Mouse (Mus musculus): ENCODE results near the gene Cltb. TPM values are rescaled to one million over a fixed set of nuclear protein-coding genes. Genes with fewer than 3 reads are reported as not detected.
"Not testable (repeated sequence)": the region's sequence is repeated elsewhere in the genome, so short reads cannot be mapped to it uniquely, and the experiment has no call there.

The Cltb gene
- 10 to 100 TPM; 91.8 to 93.1 TPM for total RNA-seq (2021)
- long read RNA-seq, experiment 1, transcript Cltb-202 (5 exons, 2,186 nt), result major isoform, 118 of 147 reads
- long read RNA-seq, experiment 1, partial matches to known transcripts, result 0 of 147 reads
- long read RNA-seq, experiment 1, other reads (novel, unspliced or antisense), result 29 of 147 reads
- long read RNA-seq, experiment 2, transcript Cltb-202 (5 exons, 2,186 nt), result major isoform, 99 of 146 reads
- long read RNA-seq, experiment 2, partial matches to known transcripts, result 36 of 146 reads
- long read RNA-seq, experiment 2, other reads (novel, unspliced or antisense), result 10 of 146 reads

DNA sequence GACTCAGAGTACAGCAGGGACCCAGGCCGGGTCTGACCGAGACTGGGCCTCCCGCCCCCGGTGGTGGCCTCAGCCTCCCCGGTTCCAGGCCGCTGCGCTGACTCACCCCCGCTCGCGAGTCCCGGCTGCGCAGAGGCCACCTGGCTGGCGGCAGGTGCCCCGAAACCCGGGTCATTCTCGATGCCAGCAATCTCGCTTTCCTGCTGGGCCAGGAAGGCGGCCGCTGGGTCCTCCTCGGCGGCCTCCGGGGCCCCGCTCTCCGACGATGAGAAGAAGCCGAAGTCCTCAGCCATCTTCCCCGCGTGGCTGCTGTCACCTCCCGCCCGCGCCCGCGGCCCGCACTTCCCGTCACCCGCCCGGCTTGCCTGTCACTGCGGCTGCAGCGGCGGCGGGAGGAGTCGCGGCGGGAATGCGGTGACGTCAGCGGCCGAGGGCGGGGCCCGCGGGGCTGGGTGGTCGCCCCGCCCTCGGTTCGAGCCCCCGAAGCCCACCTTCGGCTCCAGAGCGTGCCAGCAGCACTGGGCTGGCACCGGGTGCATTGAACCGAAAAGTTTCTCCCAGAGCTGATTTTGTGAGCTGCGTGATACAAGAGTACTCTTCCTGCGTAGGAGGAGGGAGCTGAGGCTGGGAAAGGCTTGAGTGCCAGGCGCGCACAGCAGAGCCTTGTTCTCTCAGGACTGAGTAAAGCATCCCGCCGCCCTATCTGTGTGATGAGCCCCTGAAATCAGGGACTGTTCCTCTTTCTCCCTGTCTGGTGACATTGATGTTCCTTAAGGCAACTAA is at the start of gene Cltb:
TSS of gene Cltb (minus strand) at position 373 of the 783 bp plus-strand sequence.
- intact Hi-C loops (cut with DNase I), result loop anchor here (2.0 kb wide), 2 partner anchors 20 to 46 kb away; partner anchors contain the start of genes 4833439L19Rik, Higd2a and Nop16
- DNase-seq, result peak; percentile 94 to 95

GRCm38 (mm10) chr13:54660877-54661276 is 49.7 kb upstream of the Cltb start:
- intact Hi-C loops (cut with DNase I), result no loop called here
- no peak for DNase-seq

DNA sequence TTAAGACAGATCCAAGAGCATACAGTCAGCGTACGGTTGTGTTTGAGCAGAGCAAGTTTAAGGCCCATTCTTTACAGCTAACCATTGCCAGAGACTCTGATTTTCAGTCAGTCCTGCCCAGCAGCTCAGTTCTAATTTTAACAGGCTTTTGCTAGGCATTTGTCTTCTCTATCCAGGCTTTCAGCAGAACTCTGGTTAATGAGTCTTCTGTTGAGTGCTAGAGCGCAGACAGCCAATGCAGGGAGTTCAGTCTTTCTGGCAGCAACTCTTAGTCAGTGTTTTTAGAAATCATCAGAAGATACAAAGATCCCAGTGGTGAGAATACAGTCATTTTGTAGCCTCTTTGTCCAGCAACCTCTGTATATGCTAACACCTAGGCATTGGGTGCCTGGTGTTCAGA is 39.3 kb upstream of the Cltb start:
- no peak for DNase-seq
- intact Hi-C loops (cut with DNase I), result no loop called here

DNA sequence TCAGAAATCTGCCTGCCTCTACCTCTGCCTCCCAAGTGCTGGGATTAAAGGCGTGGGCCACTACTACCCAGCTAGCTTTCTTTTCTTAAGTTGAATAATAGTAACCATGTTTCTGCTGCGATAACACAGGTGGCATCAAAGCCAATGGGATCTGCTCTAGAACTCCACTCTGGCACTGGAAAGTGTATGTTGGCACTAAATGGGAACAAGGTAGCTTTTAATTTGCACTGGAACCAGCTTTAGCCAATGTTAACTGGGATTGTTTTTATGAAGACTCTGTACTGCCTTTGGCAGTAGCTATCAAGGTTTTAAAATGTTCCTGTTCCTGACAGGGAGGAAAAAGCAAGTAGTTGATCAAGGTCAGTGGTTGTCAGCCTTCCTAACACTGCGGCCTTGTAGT is 23.9 kb upstream of the Cltb start:
- intact Hi-C loops (cut with DNase I), result no loop called here
- DNase-seq, result no peak

GRCm38 (mm10) chr13:54632731-54633277 is 21.7 kb upstream of the Cltb start:
- intact Hi-C loops (cut with DNase I), result no loop called here
- no peak for DNase-seq

DNA sequence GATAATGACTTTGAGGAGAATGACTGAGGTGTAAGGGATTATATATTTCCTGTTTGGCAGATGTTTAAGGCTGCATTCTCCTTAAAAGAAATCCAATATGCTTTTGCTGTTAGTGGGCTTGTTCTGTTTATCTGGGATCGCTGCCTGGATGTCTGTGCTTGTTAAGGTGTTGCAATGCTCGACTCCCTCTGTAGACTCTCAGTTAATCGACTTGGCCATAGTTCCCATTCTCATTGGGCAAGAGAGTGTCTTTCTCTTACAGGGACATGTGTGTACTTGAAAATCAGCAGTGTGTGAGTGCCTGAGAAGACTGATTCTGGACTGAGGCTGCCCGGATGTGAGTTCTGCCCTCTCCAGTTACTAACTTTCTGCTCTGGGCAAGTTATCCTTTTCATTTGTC is 18.0 kb upstream of the Cltb start:
- intact Hi-C loops (cut with DNase I), result loop anchor here (10.0 kb wide), 1 partner anchor 384 kb away; no protein-coding TSS in a partner anchor
- DNase-seq, result no peak

GRCm38 (mm10) chr13:54621960-54622521 is 10.9 kb upstream of the Cltb start:
- DNase-seq, result peak in 1 of 2 experiments; percentile 14
- intact Hi-C loops (cut with DNase I), result loop anchor here (5.0 to 10.0 kb wide), 4 partner anchors 65 to 377 kb away; no protein-coding TSS in a partner anchor

DNA sequence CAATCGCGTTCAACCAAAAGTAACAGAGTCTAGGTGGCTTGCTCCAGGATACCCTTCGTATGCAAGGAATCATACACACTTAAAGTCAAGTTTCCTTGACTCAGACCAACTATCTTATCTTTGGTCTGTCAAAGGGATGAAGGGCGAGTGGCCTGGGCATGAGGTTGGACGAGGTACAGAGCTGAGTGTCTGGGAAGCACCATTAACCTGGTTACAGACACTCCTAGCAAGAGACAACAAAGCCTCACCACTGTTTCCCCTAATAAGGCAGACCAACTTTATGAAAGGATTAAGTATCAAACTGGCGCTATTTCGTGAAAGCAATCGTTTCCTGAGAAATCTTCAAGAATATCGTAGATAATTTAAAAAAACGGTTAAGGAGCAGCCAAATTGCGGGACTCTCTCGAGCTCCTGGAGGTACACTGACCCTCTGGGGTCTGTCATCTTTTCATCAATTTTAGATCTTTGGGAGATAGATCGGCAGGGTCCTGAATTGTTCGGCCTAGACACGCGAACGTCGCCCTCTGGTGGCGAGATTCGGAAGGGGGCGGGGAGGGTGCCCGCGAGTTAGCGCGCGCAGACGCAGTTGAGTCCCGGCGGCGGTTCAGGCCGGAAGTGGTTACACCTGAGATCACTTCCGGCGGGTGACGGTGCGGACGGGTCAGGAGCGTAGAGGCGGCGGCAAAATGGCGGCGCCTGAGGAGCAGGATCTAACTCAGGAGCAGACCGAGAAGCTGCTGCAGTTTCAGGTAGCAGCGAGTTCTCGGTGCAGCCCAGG is 10.2 kb upstream of the Cltb start, which contains the start of gene Faf2:
TSS of gene Faf2 (plus strand) at position 630 of the 778 bp plus-strand sequence.
- intact Hi-C loops (cut with DNase I), result loop anchor here (5.0 to 10.0 kb wide), 4 partner anchors 66 to 377 kb away; no protein-coding TSS in a partner anchor
- DNase-seq, result peak; percentile 99 to 100

GRCm38 (mm10) chr13:54616998-54617397 is 5.9 kb upstream of the Cltb start:
- DNase-seq, result no peak
- intact Hi-C loops (cut with DNase I), result no loop called here

DNA sequence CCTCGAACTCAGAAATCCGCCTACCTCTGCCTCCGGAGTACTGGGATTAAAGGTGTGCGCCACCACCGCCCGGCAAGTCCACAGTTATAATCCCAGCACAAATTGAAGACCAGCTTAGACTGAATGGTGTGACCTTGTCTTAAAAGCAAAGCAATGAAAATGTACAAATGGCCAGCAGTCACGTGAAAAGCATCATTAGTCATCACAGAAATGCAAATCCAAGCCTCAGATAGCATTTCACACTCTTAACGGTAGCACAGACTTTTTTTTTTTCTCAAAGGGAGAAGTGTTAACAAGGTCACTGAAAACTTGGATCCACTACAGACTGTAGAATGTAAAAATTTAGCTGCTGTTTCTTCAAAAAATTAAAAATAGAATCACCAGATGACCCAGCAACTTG is 5.2 kb upstream of the Cltb start:
- intact Hi-C loops (cut with DNase I), result no loop called here
- DNase-seq, result no peak

DNA sequence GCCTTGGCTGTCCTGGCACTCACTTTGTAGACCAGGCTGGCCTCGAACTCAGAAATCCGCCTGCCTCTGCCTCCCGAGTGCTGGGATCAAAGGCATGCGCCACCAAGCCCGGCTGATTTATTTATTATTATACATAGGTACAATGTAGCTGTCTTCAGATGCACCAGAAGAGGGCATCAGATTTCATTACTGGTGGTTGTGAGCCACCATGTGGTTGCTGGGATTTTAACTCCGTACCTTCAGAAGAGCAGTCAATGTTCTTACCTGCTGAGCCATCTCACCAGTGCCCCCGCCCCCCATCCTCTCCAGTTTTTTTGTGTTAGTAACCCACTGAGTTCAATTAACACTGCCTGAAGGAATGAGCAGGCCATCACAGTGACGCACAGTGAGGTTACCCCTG is 2.0 kb upstream of the Cltb start:
- DNase-seq; intact Hi-C loops (cut with DNase I): not testable (repeated sequence)

DNA sequence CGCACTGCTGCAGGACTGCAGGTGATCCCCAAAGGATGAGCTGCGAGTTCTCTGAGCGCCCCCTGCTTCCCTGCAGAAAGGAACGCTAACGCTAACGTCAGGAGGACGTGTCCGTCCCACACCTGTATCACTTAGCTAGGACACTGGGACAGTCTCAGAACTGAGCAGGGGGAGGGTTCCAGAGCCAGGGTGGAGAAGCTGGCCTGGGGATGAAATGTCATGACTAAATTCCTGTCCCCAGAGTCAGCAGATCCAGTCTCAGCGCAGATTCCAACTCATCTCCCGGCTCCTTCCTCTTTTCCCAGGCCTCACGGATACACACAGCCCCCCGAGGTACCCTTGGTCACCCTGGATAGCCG is 552 bp downstream of the Cltb start:
- intact Hi-C loops (cut with DNase I), result loop anchor here (2.0 kb wide), 2 partner anchors 20 to 46 kb away; partner anchors contain the start of genes 4833439L19Rik, Higd2a and Nop16
- DNase-seq, result no peak

GRCm38 (mm10) chr13:54609301-54609700 is 1.8 kb downstream of the Cltb start:
- DNase-seq, result no peak
- intact Hi-C loops (cut with DNase I), result no loop called here

- peak; percentile 21 to 33 for DNase-seq
- intact Hi-C loops (cut with DNase I), result no loop called here
These were observed 2.5 kb downstream of the Cltb start for GRCm38 (mm10) chr13:54608666-54609065.

DNA sequence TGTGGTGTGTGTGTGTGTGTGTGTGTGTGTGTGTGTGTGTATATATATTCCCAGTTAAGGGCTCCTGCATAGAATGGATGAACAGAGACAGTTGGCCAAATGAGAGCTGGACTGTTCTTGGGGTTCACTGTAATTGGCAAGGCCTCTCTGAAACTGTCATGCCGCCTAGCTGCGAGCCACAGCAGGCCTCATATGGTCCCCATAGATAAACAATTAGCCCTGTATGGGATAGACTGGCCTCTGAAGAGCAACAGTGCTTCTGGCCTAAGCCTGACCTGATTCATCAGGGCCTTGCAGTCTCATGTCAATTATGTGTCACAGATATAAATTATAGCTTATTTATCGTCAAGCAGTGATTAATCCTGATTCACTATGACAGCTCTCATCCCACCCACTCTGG is 3.1 kb downstream of the Cltb start:
- intact Hi-C loops (cut with DNase I), result no loop called here
- no peak for DNase-seq

GRCm38 (mm10) chr13:54607204-54607603 is 3.9 kb downstream of the Cltb start:
- intact Hi-C loops (cut with DNase I), result no loop called here
- DNase-seq, result no peak

GRCm38 (mm10) chr13:54605426-54605825 is 5.7 kb downstream of the Cltb start:
- no peak for DNase-seq

GRCm38 (mm10) chr13:54604221-54604620 is 6.9 kb downstream of the Cltb start:
- DNase-seq, result no peak
- intact Hi-C loops (cut with DNase I), result no loop called here

More at GRCm38 (mm10) chr13:54605426-54605825, 5.7 kb downstream of the Cltb start:
- intact Hi-C loops (cut with DNase I), result no loop called here

GRCm38 (mm10) chr13:54603501-54603900 is 7.6 kb downstream of the Cltb start:
- intact Hi-C loops (cut with DNase I), result no loop called here
- no peak for DNase-seq

DNA sequence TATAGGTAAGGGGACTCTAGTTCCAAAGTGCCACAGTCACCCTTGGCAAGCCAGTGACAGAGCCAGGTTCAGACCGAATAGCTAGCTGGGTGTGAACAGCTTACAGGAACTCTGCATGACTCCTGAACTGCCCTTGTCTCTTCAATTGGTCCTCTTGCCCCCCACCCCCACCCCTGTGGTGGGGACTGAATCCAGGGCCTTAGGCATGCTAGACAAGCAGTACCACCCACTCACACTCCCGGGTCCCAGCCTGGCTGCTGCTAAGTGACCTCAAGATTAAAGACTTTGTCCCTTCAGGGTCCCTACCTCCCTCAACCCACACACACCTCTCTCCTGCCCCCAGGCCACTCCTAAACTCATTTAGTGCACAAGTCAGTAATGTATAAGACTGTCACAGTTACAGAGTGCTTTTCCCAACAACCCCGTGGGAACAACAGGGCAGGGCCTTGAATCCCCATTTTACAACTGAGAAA is 8.5 kb downstream of the Cltb start:
- DNase-seq, result no peak
- intact Hi-C loops (cut with DNase I), result no loop called here
